Mouse (Mus musculus): ENCODE measurements around the gene Lmf1.

The Lmf1 gene

DNA sequence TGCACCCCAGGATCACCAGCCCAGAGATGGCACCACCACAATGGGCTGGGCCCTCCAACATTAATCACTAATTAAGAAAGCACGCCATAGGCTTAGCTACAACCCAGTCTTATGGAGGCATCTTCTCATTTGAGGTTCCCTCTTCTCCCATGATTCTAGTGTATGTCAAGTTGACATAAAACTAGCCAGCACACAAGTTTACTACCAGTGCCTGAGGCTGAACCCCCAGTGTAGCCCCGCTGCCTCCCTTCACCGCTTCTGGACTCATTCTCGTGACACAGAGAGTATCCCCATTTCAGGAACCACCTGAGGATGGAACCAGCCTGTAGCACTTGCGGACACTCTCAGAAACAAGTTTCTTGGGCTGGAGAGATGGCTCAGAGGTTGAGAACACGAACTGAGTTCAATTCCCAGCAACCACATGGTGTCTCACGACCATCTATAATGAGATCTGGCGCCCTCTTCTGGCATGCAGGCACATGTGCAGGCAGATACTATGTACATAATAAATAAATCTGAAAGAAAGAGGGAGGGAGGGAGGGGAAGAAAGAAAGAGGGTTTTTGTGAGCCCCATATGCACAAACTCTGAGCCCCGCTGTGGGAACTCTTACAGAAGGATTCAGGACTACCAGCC lies 122.1 kb downstream of the Lmf1 start:
- DNase-seq (ENCODE audit: low read depth, low spot score): peak; percentile 75

GRCm38 (mm10) chr17:25709994-25710393 lies 131.1 kb downstream of the Lmf1 start:
- no peak for DNase-seq (ENCODE audit: low read depth, low spot score)

DNA sequence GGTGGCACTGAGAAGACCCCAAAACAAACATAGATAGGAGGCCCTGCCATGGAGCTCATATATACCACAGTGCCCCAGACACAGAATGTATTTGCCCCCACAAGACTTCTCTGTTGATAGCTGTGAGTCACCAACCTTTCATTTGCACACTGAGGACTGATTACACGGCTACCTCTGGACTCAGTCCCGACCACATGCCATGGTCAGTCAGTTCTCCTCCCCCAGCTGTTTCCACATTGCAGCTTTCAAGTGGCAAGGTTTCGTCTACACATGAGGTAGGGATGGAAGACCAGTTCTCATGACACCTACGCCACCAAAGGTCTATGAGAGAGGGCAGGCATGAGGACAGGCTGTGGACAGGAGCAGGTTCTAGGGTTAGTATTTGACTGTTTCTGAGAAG lies 132.3 kb downstream of the Lmf1 start:
- DNase-seq (ENCODE audit: low read depth, low spot score): no peak

Measured in R1 (cell line).